Mouse (Mus musculus): Measurements from ENCODE around the gene Gm49361. TPM values are rescaled to one million over a fixed set of nuclear protein-coding genes. Genes with fewer than 3 reads are reported as not detected.

Gene Gm49361
- total and polyA plus RNA-seq, 3 experiments = 1.9 to 2.2 TPM; not detected in 1

DNA sequence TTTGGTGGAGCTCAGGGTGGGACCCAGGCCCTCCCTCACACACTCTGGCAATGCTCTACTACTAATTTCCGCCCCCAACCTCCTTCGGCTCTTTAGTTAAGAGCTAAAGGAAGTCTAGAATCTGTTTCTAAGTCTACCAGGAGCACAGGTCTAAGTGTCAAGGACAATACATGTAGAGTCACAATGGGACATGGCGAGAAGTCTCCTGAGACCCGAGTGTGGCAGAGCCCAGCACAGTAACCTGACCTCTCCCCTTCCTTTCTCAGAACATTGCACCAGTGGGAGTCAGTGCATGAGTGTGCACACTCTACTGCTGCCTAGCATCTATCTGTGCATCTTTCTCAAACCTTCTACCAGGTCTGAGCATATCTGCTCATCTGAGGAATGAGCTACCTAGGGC, 40.1 kb downstream of the Gm49361 start:
- no peak for DNase-seq
- no peak overlapping the region for H3K9ac ChIP-seq (ENCODE audit: low read depth, low read length)
- no peak overlapping the region for H3K4me3 ChIP-seq
- H3K27me3 ChIP-seq (ENCODE audit: control insufficient read depth, insufficient read depth, low read length) = no peaks in the 10 kb centered on the region
- WGBS = 51% methylated on average over 4 of the region's 4 CpGs
- peaks cover 18% of the 10 kb centered on the region for H3K36me3 ChIP-seq (ENCODE audit: control insufficient read depth, insufficient read depth, low read length)
- TF ChIP-seq CTCF (IDR thresholded peaks at IDR 0.05) (no peak), EP300 (IDR thresholded peaks at IDR 0.05; ENCODE audit: insufficient read depth, low read depth, low read length) (peak; percentile 65; the same call in 1 of the 2 replicates)
- peaks cover 32% of the 10 kb centered on the region for H3K4me1 ChIP-seq (ENCODE audit: control insufficient read depth, insufficient read depth, low read length)
- intact Hi-C loops (cut with DNase I) = no loop called here
- peaks cover 6% of the 10 kb centered on the region for H3K79me2 ChIP-seq (replicated peaks; ENCODE audit: control insufficient read depth, insufficient read depth, low read length)
- peak overlapping the region; percentile 77 for H3K27ac ChIP-seq

DNA sequence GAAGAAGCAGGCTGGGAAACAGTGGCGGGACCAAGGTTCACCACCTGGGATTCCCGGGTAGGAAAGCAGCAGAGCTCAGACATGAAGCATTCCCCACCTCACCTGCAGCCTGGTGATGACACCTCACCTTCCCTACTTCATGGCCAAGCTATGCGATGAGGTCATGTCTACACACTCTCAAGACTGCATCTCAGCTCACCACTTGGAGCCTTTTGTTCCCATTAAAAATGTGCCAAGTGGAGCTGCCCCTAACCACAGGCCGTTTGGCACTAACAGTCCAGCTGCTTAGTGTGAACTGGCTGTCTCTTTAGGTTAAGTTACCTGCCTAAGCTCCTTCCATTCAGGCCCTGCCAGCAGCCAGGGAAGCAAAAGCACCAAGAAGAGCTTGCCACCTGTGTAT, 40.8 kb downstream of the Gm49361 start:
- TF ChIP-seq CTCF (IDR thresholded peaks at IDR 0.05) = no peak
- no peak for TF ChIP-seq EP300 (IDR thresholded peaks at IDR 0.05; ENCODE audit: insufficient read depth, low read depth, low read length)
- H3K4me1 ChIP-seq (ENCODE audit: control insufficient read depth, insufficient read depth, low read length) = peaks cover 31% of the 10 kb centered on the region
- DNase-seq = no peak
- H3K4me3 ChIP-seq = no peak overlapping the region
- no peak overlapping the region for H3K9ac ChIP-seq (ENCODE audit: low read depth, low read length)
- peak overlapping the region; percentile 77 for H3K27ac ChIP-seq
- no peaks in the 10 kb centered on the region for H3K27me3 ChIP-seq (ENCODE audit: control insufficient read depth, insufficient read depth, low read length)
- H3K36me3 ChIP-seq (ENCODE audit: control insufficient read depth, insufficient read depth, low read length) = peaks cover 18% of the 10 kb centered on the region
- WGBS = 84% methylated on average over 4 of the region's 4 CpGs
- H3K79me2 ChIP-seq (replicated peaks; ENCODE audit: control insufficient read depth, insufficient read depth, low read length) = peaks cover 6% of the 10 kb centered on the region
- intact Hi-C loops (cut with DNase I) = no loop called here

DNA sequence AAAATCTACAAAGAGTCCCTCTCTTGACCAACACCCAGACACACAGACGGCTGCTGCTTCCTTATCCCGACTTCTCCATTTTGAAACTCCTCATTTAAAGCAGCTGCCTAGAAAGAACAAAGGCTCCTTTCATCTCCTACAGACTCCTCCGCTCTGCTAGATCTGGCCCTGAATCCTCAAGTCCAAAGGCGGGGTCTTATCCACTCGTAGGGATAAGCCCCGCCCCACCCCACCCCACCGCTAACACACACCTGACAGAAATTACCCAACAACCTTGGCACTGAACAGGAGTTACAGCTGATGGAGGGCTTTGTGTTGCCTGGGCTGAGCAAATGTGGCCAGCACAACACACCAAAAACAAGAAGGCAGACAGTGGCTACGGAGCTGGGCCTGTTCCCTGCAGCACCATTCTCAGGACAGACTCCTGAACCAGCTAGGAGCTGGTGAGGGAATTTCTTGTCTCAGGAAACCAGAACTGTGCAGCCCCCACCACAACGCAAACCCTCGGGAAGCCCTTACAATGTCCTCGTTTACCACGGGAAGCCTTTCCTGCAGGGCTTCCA, 43.9 kb downstream of the Gm49361 start:
- 60% methylated on average over 12 of the region's 12 CpGs for WGBS
- H3K79me2 ChIP-seq (replicated peaks; ENCODE audit: control insufficient read depth, insufficient read depth, low read length) = peaks cover 7% of the 10 kb centered on the region
- peaks cover 9% of the 10 kb centered on the region for H3K36me3 ChIP-seq (ENCODE audit: control insufficient read depth, insufficient read depth, low read length)
- H3K27me3 ChIP-seq (ENCODE audit: control insufficient read depth, insufficient read depth, low read length) = no peaks in the 10 kb centered on the region
- H3K4me1 ChIP-seq (ENCODE audit: control insufficient read depth, insufficient read depth, low read length) = peaks cover 19% of the 10 kb centered on the region
- no peak overlapping the region for H3K27ac ChIP-seq
- intact Hi-C loops (cut with DNase I) = no loop called here
- peak in 1 of 2 experiments; percentile 13 for DNase-seq
- TF ChIP-seq CTCF (IDR thresholded peaks at IDR 0.05) (no peak), POLR2A (IDR thresholded peaks at IDR 0.05; ENCODE audit: insufficient read depth, low read depth, low read length) (no peak), EP300 (IDR thresholded peaks at IDR 0.05; ENCODE audit: insufficient read depth, low read depth, low read length) (no peak)
- H3K4me3 ChIP-seq = no peak overlapping the region
- H3K9ac ChIP-seq (ENCODE audit: low read depth, low read length) = no peak overlapping the region

DNA sequence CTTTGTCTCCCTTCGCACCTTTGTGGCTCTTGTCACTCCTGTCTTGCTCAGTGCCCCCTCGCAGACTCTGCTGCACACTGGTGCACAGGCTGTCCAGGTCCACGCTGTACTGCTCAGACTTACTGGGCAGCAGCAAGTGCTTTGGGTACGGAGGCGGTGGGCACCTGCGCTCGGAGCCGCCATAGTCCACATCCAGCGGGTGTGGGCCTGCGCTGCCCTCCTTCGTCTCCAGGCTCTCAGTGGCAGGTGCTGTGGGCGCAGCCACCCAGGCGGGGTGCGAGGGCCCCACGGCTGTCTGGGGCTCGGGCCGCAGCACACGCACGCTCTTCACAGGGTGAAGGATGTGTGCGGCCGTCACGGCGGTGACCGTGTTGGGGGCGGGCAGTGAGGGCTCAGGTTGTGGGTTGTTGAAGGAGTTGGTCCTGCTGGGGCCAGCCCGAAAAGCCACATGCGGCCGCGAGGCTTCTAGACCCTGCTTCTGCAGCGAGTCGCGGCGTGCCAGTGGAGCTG, 46.4 kb downstream of the Gm49361 start:
- WGBS = 96% methylated on average over 33 of the region's 33 CpGs
- no peak overlapping the region for H3K27ac ChIP-seq
- no peak overlapping the region for H3K4me3 ChIP-seq
- 0 out of 2 replicates have a peak, but pooled peaks cover 4% of the 10 kb centered on the region for H3K36me3 ChIP-seq (ENCODE audit: control insufficient read depth, insufficient read depth, low read length)
- TF ChIP-seq EP300 (IDR thresholded peaks at IDR 0.05; ENCODE audit: insufficient read depth, low read depth, low read length) (no peak), CTCF (IDR thresholded peaks at IDR 0.05) (no peak), POLR2A (IDR thresholded peaks at IDR 0.05; ENCODE audit: insufficient read depth, low read depth, low read length) (no peak)
- no peak overlapping the region for H3K9ac ChIP-seq (ENCODE audit: low read depth, low read length)
- H3K4me1 ChIP-seq (ENCODE audit: control insufficient read depth, insufficient read depth, low read length) = peaks cover 2% of the 10 kb centered on the region; the same call in 1 of the 2 replicates
- no peak for DNase-seq
- peaks cover 5% of the 10 kb centered on the region for H3K79me2 ChIP-seq (replicated peaks; ENCODE audit: control insufficient read depth, insufficient read depth, low read length)
- intact Hi-C loops (cut with DNase I) = no loop called here
- H3K27me3 ChIP-seq (ENCODE audit: control insufficient read depth, insufficient read depth, low read length) = no peaks in the 10 kb centered on the region

DNA sequence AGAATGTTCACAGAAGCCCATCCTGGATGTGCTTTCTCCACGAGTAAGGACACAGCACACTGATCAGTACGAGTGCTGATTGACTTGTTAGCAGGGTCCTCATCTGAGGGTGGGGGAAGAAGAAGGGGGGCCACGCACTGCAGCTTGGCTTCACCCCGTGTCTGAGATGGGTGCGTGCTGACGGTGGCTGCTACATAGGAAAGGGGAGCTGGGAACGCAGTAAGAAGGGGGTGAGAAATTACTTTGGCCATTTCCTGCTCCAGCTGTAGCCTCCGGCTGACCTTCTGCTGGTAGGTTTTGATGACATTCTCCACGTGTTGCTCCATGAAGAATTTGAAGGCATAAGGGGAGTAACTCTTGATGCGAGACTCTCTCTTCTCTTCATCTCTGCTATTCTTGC, 46.9 kb downstream of the Gm49361 start:
- intact Hi-C loops (cut with DNase I) = no loop called here
- 71% methylated on average over 10 of the region's 10 CpGs for WGBS

DNA sequence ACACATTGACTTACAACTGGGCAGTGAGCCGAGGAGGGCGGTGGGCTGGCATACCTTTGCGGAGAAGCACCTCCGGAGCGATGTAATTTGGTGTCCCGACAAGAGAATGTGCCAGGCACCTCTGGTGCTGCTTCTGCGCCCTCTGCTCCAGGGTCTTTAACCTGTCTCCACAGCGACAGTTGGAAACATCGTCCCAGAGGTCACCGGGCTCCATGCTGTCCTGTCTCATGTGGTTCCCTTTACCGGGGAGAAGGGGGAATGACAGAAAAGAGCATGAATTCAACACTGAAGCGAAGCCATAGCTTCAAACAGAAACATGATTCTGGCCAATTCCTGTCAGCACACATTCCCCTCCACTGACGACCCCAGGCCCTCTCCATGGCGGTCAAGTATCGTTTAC, 49.8 kb downstream of the Gm49361 start:
- Histone ChIP-seq H3K27me3 (ENCODE audit: control insufficient read depth, insufficient read depth, low read length) (no peaks in the 10 kb centered on the region), H3K36me3 (ENCODE audit: control insufficient read depth, insufficient read depth, low read length) (0 out of 2 replicates have a peak, but pooled peaks cover 4% of the 10 kb centered on the region), H3K27ac (no peak overlapping the region), H3K9ac (ENCODE audit: low read depth, low read length) (no peak overlapping the region), H3K4me1 (ENCODE audit: control insufficient read depth, insufficient read depth, low read length) (peaks cover 2% of the 10 kb centered on the region; the same call in 1 of the 2 replicates), H3K4me3 (no peak overlapping the region), H3K79me2 (replicated peaks; ENCODE audit: control insufficient read depth, insufficient read depth, low read length) (peaks cover 3% of the 10 kb centered on the region; the same call in 1 of the 2 replicates)
- intact Hi-C loops (cut with DNase I) = no loop called here
- no peak for TF ChIP-seq CTCF (IDR thresholded peaks at IDR 0.05)
- no peak for TF ChIP-seq POLR2A (IDR thresholded peaks at IDR 0.05; ENCODE audit: insufficient read depth, low read depth, low read length)
- DNase-seq = no peak
- WGBS = 97% methylated on average over 15 of the region's 15 CpGs

More for the DNA sequence above, 46.9 kb downstream of the Gm49361 start:
- no peak for DNase-seq
- Histone ChIP-seq H3K4me3 (no peak overlapping the region), H3K27ac (no peak overlapping the region), H3K79me2 (replicated peaks; ENCODE audit: control insufficient read depth, insufficient read depth, low read length) (peaks cover 5% of the 10 kb centered on the region), H3K27me3 (ENCODE audit: control insufficient read depth, insufficient read depth, low read length) (no peaks in the 10 kb centered on the region), H3K9ac (ENCODE audit: low read depth, low read length) (no peak overlapping the region), H3K4me1 (ENCODE audit: control insufficient read depth, insufficient read depth, low read length) (peaks cover 2% of the 10 kb centered on the region; the same call in 1 of the 2 replicates), H3K36me3 (ENCODE audit: control insufficient read depth, insufficient read depth, low read length) (0 out of 2 replicates have a peak, but pooled peaks cover 4% of the 10 kb centered on the region)
- TF ChIP-seq EP300 (IDR thresholded peaks at IDR 0.05; ENCODE audit: insufficient read depth, low read depth, low read length) (no peak), POLR2A (IDR thresholded peaks at IDR 0.05; ENCODE audit: insufficient read depth, low read depth, low read length) (no peak), CTCF (IDR thresholded peaks at IDR 0.05) (no peak)
